Comparison of ENCODE assay signal across 11 mouse cellular contexts in the genomic region with DNA sequence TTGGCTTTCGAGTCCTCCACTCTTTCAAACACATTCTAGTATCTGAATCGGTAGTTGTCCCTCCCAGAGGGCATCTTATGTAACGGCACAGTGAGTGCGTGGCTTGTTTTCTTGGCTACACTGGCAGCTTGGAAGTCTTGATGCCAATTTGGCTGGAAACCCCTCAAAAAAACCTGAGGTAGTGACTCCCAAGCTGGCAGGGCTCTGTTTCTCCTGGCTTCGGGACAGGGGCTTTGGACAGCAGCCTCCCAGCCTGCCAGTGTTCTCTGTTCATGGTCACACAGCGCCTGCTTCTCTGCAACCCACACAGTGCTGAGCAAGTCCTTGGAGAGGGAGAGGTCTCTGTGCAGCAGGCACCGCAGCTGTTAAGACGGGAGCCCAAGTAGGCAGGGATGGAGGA.
DNase-seq lines count a peak whose midpoint lies in the region; ATAC-seq and TF ChIP-seq lines count a peak whose summit lies in the region.
"Had no signal": no experiment of that assay in that cellular context is flagged by ENCODE, and none has a peak within 500 bp of the region (broad histone marks: within the 10 kb centered on the region; RNA-seq: fewer than 3 reads in every experiment).

No protein-coding gene starts in this region.

- H3K4me2 ChIP-seq in stomach, postnatal 0 days (replicated peaks; ENCODE audit: low read depth): no peak overlapping the region
- no peak overlapping the region for H3K4me2 ChIP-seq in kidney, embryonic 14.5 days (replicated peaks; ENCODE audit: low read depth, low read length)
- H3K4me2 ChIP-seq: lung, embryonic 15.5 days had no signal

- ATAC-seq in stomach, postnatal 0 days (ENCODE audit: low FRiP score, low TSS enrichment): no peak
- no peak for ATAC-seq in kidney, embryonic 14.5 days (ENCODE audit: low FRiP score, low TSS enrichment)
- ATAC-seq: Patski had no signal

- no peaks in the 10 kb centered on the region for H3K36me3 ChIP-seq in stomach, postnatal 0 days (ENCODE audit: control insufficient read depth, insufficient read depth, low read length)
- no peaks in the 10 kb centered on the region for H3K36me3 ChIP-seq in kidney, embryonic 14.5 days (ENCODE audit: control insufficient read depth, insufficient read depth, low read length)
- H3K36me3 ChIP-seq: lung, embryonic 15.5 days had no signal

- H3K27ac ChIP-seq in stomach, postnatal 0 days (replicated peaks): no peak overlapping the region
- no peak overlapping the region for H3K27ac ChIP-seq in kidney, embryonic 14.5 days (ENCODE audit: low read depth, low read length)
- H3K27ac ChIP-seq: lung, embryonic 15.5 days had no signal

- TF ChIP-seq EP300 in stomach, postnatal 0 days (optimal IDR thresholded peaks at IDR 0.05): no peak

- H3K9ac ChIP-seq in stomach, postnatal 0 days (ENCODE audit: low read length): no peak overlapping the region
- H3K9ac ChIP-seq in kidney, embryonic 14.5 days (ENCODE audit: low read depth, low read length): no peak overlapping the region
- H3K9ac ChIP-seq: lung, embryonic 15.5 days had no signal

- 74% methylated on average over 8 of the region's 8 CpGs for WGBS in stomach, postnatal 0 days
- 84% methylated on average over 8 of the region's 8 CpGs for WGBS in kidney, embryonic 14.5 days

- no peak overlapping the region for H3K4me3 ChIP-seq in stomach, postnatal 0 days (ENCODE audit: low read depth, low read length)
- H3K4me3 ChIP-seq in kidney, embryonic 14.5 days (ENCODE audit: low read length): no peak overlapping the region
- H3K4me3 ChIP-seq: erythroblast, embryonic 14.5 days; lung, embryonic 15.5 days had no signal

- H3K9me3 ChIP-seq in stomach, postnatal 0 days (ENCODE audit: control insufficient read depth, low read length): no peaks in the 10 kb centered on the region
- no peaks in the 10 kb centered on the region for H3K9me3 ChIP-seq in kidney, embryonic 14.5 days (ENCODE audit: control insufficient read depth, low read length)
- H3K9me3 ChIP-seq: lung, embryonic 15.5 days had no signal

- TF ChIP-seq CTCF in stomach, postnatal 0 days (IDR thresholded peaks at IDR 0.05; ENCODE audit: low read depth): no peak

- intact Hi-C loops in heart, postnatal 14 days (cut with DNase I): no loop called here
- intact Hi-C loops in left cerebral cortex, postnatal 36 days (cut with DNase I): no loop called here

- no peaks in the 10 kb centered on the region for H3K27me3 ChIP-seq in stomach, postnatal 0 days (ENCODE audit: control insufficient read depth, insufficient read depth, low read length)
- no peaks in the 10 kb centered on the region for H3K27me3 ChIP-seq in kidney, embryonic 14.5 days (ENCODE audit: control insufficient read depth, insufficient read depth, low read length)
- H3K27me3 ChIP-seq: Patski had no signal

- DNase-seq in ovary, postnatal 14 days (ENCODE audit: low spot score): peak; percentile 10
- DNase-seq in ovary, adult 18-20 months (ENCODE audit: low spot score): no peak
- DNase-seq in fat pad, adult 2 months (ENCODE audit: extremely low read depth, low read depth, low spot score): peak; percentile 82
- DNase-seq in heart, postnatal 14 days: peak; percentile 39 to 63
- DNase-seq in left cerebral cortex, postnatal 36 days (ENCODE audit: low spot score in 2 of 2): peak; percentile 61 to 69
- no peak for DNase-seq in kidney, adult 8-10 months
- no peak for DNase-seq in stomach, postnatal 0 days (ENCODE audit: low spot score)

- H3K4me1 ChIP-seq in stomach, postnatal 0 days (replicated peaks; ENCODE audit: control insufficient read depth, insufficient read depth): no peaks in the 10 kb centered on the region
- H3K4me1 ChIP-seq in kidney, embryonic 14.5 days (ENCODE audit: control insufficient read depth, insufficient read depth, low read length): no peaks in the 10 kb centered on the region
- H3K4me1 ChIP-seq: lung, embryonic 15.5 days had no signal

Comparison
In these comparisons a context has a peak if more than half of its experiments do, and no peak if none do; other contexts are left out.
1. DNase-seq: peak in ovary, postnatal 14 days (single experiment), fat pad, adult 2 months (single experiment), heart, postnatal 14 days (2 of 2) and left cerebral cortex, postnatal 36 days (2 of 2); none in ovary, adult 18-20 months (single experiment), kidney, adult 8-10 months (0 of 2) and stomach, postnatal 0 days (single experiment).